Mouse (Mus musculus): Measurements from ENCODE around the gene Phldb3. TPM values are rescaled to one million over a fixed set of nuclear protein-coding genes. Genes with fewer than 3 reads are reported as not detected.
A peak's percentile ranks its signal among the peaks of the same experiment; 100 is the strongest.

The Phldb3 gene
- polyA plus RNA-seq, 1 experiment from 2014 or later, result not detected

DNA sequence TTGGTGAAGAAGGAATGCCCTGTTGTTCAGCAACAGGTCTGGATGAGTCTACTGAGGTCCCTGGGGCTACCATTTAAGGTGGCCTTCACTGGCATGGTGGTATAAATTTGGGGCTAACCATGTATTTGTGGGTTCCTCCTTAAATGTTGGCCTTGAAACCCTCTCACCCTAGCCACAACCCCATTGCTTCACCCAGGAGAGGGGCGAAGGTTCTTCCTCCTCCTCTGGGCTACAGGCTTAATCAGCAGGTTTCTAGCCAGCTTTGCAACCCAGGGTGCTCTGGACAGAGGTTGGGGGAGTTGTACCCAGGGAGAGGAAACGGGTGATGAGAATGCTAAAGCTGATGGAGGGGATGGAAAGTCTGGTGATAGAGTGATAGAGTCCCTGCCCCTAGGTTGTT, 15.1 kb upstream of the Phldb3 start:
- Histone ChIP-seq H3K36me3 (no peaks in the 10 kb centered on the region), H3K4me3 (replicated peaks) (no peak overlapping the region), H3K27ac (replicated peaks) (no peak overlapping the region), H3K4me2 (no peak overlapping the region), H3K9ac (replicated peaks) (no peak overlapping the region), H3K27me3 (replicated peaks) (peaks cover 5% of the 10 kb centered on the region; the same call in 1 of the 2 replicates), H3K9me3 (replicated peaks) (no peaks in the 10 kb centered on the region), H3K4me1 (peaks cover 22% of the 10 kb centered on the region)
- no peak for ATAC-seq (ENCODE audit: low FRiP score)
- 85% methylated on average over 2 of the region's 2 CpGs for WGBS

- H3K27ac ChIP-seq (replicated peaks), result no peak overlapping the region
- H3K4me1 ChIP-seq, result peaks cover 24% of the 10 kb centered on the region
- peaks cover 5% of the 10 kb centered on the region; the same call in 1 of the 2 replicates for H3K27me3 ChIP-seq (replicated peaks)
- no peak overlapping the region for H3K4me3 ChIP-seq (replicated peaks)
- H3K4me2 ChIP-seq, result no peak overlapping the region
- H3K36me3 ChIP-seq, result no peaks in the 10 kb centered on the region
- WGBS, result 77% methylated on average over 4 of the region's 4 CpGs
- H3K9ac ChIP-seq (replicated peaks), result no peak overlapping the region
- no peaks in the 10 kb centered on the region for H3K9me3 ChIP-seq (replicated peaks)
- no peak for ATAC-seq (ENCODE audit: low FRiP score)
Measured at GRCm38 (mm10) chr7:24598121-24598520, 12.4 kb upstream of the Phldb3 start.

GRCm38 (mm10) chr7:24599211-24600067, 11.1 kb upstream of the Phldb3 start:
- Histone ChIP-seq H3K9ac (replicated peaks) (no peak overlapping the region), H3K36me3 (no peaks in the 10 kb centered on the region), H3K27ac (replicated peaks) (no peak overlapping the region), H3K4me2 (no peak overlapping the region), H3K4me3 (replicated peaks) (no peak overlapping the region), H3K4me1 (peaks cover 13% of the 10 kb centered on the region), H3K27me3 (replicated peaks) (peaks cover 5% of the 10 kb centered on the region; the same call in 1 of the 2 replicates), H3K9me3 (replicated peaks) (no peaks in the 10 kb centered on the region)
- ATAC-seq (ENCODE audit: low FRiP score), result no peak
- 81% methylated on average over 15 of the region's 15 CpGs for WGBS

GRCm38 (mm10) chr7:24600941-24601597, 9.5 kb upstream of the Phldb3 start:
- Histone ChIP-seq H3K4me1 (peaks cover 8% of the 10 kb centered on the region; the same call in 1 of the 2 replicates), H3K27me3 (replicated peaks) (no peaks in the 10 kb centered on the region), H3K9me3 (replicated peaks) (no peaks in the 10 kb centered on the region), H3K4me3 (replicated peaks) (peak overlapping the region; percentile 27), H3K4me2 (peak overlapping the region; percentile 55), H3K36me3 (no peaks in the 10 kb centered on the region), H3K9ac (replicated peaks) (no peak overlapping the region), H3K27ac (replicated peaks) (peak overlapping the region; percentile 65)
- WGBS, result 2% methylated on average over 13 of the region's 13 CpGs
- peak; percentile 93 for ATAC-seq (ENCODE audit: low FRiP score)

GRCm38 (mm10) chr7:24605561-24605960, 5.0 kb upstream of the Phldb3 start:
- H3K27me3 ChIP-seq (replicated peaks), result peaks cover 18% of the 10 kb centered on the region
- H3K4me1 ChIP-seq, result peaks cover 16% of the 10 kb centered on the region
- no peak overlapping the region for H3K27ac ChIP-seq (replicated peaks)
- no peak overlapping the region for H3K9ac ChIP-seq (replicated peaks)
- no peak for ATAC-seq (ENCODE audit: low FRiP score)
- H3K4me3 ChIP-seq (replicated peaks), result no peak overlapping the region
- 85% methylated on average over 7 of the region's 7 CpGs for WGBS
- no peak overlapping the region for H3K4me2 ChIP-seq
- no peaks in the 10 kb centered on the region; the same call in 1 of the 2 replicates for H3K36me3 ChIP-seq
- no peaks in the 10 kb centered on the region for H3K9me3 ChIP-seq (replicated peaks)

- H3K4me2 ChIP-seq, result no peak overlapping the region
- no peak overlapping the region for H3K4me3 ChIP-seq (replicated peaks)
- H3K36me3 ChIP-seq, result no peaks in the 10 kb centered on the region; the same call in 1 of the 2 replicates
- WGBS, result 85% methylated on average over 7 of the region's 7 CpGs
- ATAC-seq (ENCODE audit: low FRiP score), result no peak
- no peak overlapping the region for H3K27ac ChIP-seq (replicated peaks)
- peaks cover 23% of the 10 kb centered on the region for H3K27me3 ChIP-seq (replicated peaks)
- H3K9ac ChIP-seq (replicated peaks), result no peak overlapping the region
- H3K9me3 ChIP-seq (replicated peaks), result no peaks in the 10 kb centered on the region
- H3K4me1 ChIP-seq, result peaks cover 20% of the 10 kb centered on the region
Measured at GRCm38 (mm10) chr7:24606046-24606445, 4.5 kb upstream of the Phldb3 start.

DNA sequence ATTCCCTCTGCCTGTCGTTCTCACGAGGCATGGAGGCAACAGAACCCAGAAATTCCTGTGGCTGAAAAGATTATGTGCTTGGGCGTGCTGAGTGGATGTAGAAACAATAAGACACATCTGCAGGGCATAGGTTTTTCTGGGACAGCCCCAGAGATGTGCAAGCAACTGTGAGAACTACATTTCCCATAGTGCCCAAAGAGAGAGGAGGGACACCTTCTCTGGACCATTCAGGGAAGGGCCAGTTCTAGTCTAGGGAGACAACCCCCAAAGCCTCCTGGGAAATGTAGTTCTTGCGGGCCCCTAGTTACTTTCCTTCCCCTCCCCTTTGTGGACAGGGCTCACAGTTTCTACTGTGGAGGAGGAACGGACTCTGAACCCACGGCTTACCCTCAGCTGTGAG, 2.5 kb upstream of the Phldb3 start:
- no peak overlapping the region for H3K4me3 ChIP-seq (replicated peaks)
- no peak overlapping the region for H3K27ac ChIP-seq (replicated peaks)
- no peaks in the 10 kb centered on the region for H3K9me3 ChIP-seq (replicated peaks)
- peak; percentile 63; the same call in 1 of the 2 replicates for ATAC-seq (ENCODE audit: low FRiP score)
- no peak overlapping the region for H3K4me2 ChIP-seq
- peaks cover 41% of the 10 kb centered on the region for H3K27me3 ChIP-seq (replicated peaks)
- H3K9ac ChIP-seq (replicated peaks), result no peak overlapping the region
- no peaks in the 10 kb centered on the region; the same call in 1 of the 2 replicates for H3K36me3 ChIP-seq
- H3K4me1 ChIP-seq, result peaks cover 26% of the 10 kb centered on the region
- 49% methylated on average over 6 of the region's 6 CpGs for WGBS

- ATAC-seq (ENCODE audit: low FRiP score), result 0 out of 2 replicates have a peak, but pooled peaks have one; percentile 27
- Histone ChIP-seq H3K4me1 (peaks cover 26% of the 10 kb centered on the region), H3K27ac (replicated peaks) (no peak overlapping the region), H3K9ac (replicated peaks) (no peak overlapping the region), H3K4me3 (replicated peaks) (no peak overlapping the region), H3K4me2 (no peak overlapping the region), H3K36me3 (no peaks in the 10 kb centered on the region; the same call in 1 of the 2 replicates), H3K9me3 (replicated peaks) (no peaks in the 10 kb centered on the region), H3K27me3 (replicated peaks) (peaks cover 46% of the 10 kb centered on the region)
- WGBS, result 74% methylated on average over 8 of the region's 8 CpGs
Measured at GRCm38 (mm10) chr7:24608561-24608960, 2.0 kb upstream of the Phldb3 start.

GRCm38 (mm10) chr7:24610879-24611494, 424 bp downstream of the Phldb3 start:
- no peak overlapping the region for H3K27ac ChIP-seq (replicated peaks)

DNA sequence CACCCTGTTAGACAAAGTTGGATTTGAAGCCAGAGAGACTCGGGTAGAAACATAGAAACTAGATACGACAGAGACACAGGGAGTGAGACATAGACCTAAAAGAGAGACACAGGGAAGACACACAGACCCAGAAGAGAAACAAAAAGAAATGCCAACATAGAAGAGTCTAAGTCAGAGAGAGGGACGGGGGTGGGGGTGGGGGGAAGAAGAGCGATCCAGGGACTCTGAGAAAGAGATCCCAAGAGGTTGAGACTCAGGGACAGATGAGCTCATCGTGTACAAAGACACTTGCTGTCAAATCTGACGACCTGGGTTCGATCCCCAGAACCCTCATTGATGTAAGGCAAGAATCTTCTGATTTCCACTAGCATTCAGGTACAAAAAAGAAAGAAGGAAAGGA, 1.1 kb downstream of the Phldb3 start:
- Histone ChIP-seq H3K9ac (replicated peaks) (peak overlapping the region; percentile 11; the same call in 1 of the 2 replicates), H3K4me3 (replicated peaks) (peak overlapping the region; percentile 35), H3K9me3 (replicated peaks) (no peaks in the 10 kb centered on the region), H3K4me1 (peaks cover 26% of the 10 kb centered on the region), H3K27me3 (replicated peaks) (peaks cover 55% of the 10 kb centered on the region), H3K4me2 (peak overlapping the region; percentile 60), H3K36me3 (no peaks in the 10 kb centered on the region; the same call in 1 of the 2 replicates), H3K27ac (replicated peaks) (no peak overlapping the region)
- ATAC-seq (ENCODE audit: low FRiP score), result no peak
- 18% methylated on average over 7 of the region's 7 CpGs for WGBS

More at GRCm38 (mm10) chr7:24610879-24611494, 424 bp downstream of the Phldb3 start:
- H3K4me3 ChIP-seq (replicated peaks), result peak overlapping the region; percentile 35
- peak; percentile 19; the same call in 1 of the 2 replicates for ATAC-seq (ENCODE audit: low FRiP score)
- 0% methylated on average over 36 of the region's 36 CpGs for WGBS
- no peaks in the 10 kb centered on the region for H3K9me3 ChIP-seq (replicated peaks)
- H3K27me3 ChIP-seq (replicated peaks), result peaks cover 55% of the 10 kb centered on the region
- H3K4me1 ChIP-seq, result peaks cover 26% of the 10 kb centered on the region
- H3K9ac ChIP-seq (replicated peaks), result peak overlapping the region; percentile 11; the same call in 1 of the 2 replicates
- peak overlapping the region; percentile 60 for H3K4me2 ChIP-seq
- H3K36me3 ChIP-seq, result no peaks in the 10 kb centered on the region; the same call in 1 of the 2 replicates

DNA sequence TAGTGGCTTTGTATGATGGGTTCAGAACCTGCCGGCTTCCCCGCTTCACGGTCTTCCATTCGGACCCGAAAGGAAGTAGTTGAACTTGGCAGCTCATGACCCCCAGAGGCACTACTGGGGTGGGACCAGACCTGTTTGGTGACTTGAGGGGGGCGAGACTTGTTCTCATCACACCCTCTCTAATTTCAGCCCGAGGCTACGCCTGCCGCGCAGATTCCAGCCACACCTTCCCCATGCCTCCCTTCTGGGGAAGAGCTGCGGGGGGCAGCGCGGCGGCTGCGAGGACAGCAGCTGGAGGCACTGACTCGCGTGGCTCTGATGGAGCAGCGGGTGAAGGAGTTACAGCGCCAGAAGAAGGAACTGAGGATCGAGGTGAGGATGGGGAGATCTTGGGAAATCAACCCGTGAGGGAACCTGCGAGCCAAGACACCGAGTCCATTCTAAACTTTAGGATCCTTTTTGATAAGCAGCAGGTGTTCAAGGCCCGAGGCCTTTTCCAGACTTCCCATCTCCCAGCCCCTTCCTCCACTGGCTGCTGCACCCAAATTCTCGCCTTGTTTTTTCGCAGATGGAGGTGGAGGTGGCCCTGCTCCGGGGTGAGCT, 1.8 kb downstream of the Phldb3 start:
- peak overlapping the region; percentile 8 for H3K4me3 ChIP-seq (replicated peaks)
- 4% methylated on average over 27 of the region's 27 CpGs for WGBS
- no peak overlapping the region for H3K27ac ChIP-seq (replicated peaks)
- H3K27me3 ChIP-seq (replicated peaks), result peaks cover 55% of the 10 kb centered on the region
- no peaks in the 10 kb centered on the region for H3K9me3 ChIP-seq (replicated peaks)
- H3K36me3 ChIP-seq, result no peaks in the 10 kb centered on the region; the same call in 1 of the 2 replicates
- H3K4me1 ChIP-seq, result peaks cover 26% of the 10 kb centered on the region
- H3K4me2 ChIP-seq, result peak overlapping the region; percentile 34
- 0 out of 2 replicates have a peak overlapping the region, but pooled peaks have one; percentile 23 for H3K9ac ChIP-seq (replicated peaks)
- ATAC-seq (ENCODE audit: low FRiP score), result no peak

Measured in neural tube, embryonic 15.5 days (tissue).